Mouse (Mus musculus): ENCODE measurements around the gene Shcbp1l. TPM values are rescaled to one million over a fixed set of nuclear protein-coding genes. Genes with fewer than 3 reads are reported as not detected.

Shcbp1l gene
- polyA plus RNA-seq, 1 experiment from 2014 or later = 0.21 TPM

DNA sequence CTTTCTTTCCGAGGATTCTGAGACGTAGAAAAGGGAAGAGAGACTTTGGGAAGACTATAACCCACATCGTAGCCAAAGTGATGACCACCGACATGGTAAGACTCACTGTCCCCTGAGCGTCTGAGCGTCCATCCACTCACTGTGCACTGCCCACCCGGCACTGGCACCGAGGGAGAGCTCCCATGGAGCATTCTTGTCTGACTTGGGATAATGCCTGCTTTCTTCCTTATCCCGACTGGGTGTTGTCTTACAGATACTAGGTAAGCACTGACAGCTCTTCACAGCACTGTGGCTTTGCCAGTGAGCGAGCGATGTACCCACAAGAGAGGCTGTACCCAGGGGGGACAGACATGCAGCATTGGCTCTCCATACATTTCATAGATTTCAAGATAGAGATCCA, 12.6 kb downstream of the Shcbp1l start:
- no peak overlapping the region for H3K27ac ChIP-seq (ENCODE audit: low read depth, low read length)
- H3K9me3 ChIP-seq (replicated peaks; ENCODE audit: control insufficient read depth, low read length) = no peaks in the 10 kb centered on the region
- no peak overlapping the region for H3K4me2 ChIP-seq
- WGBS (ENCODE audit: insufficient replicate concordance) = 82% methylated on average over 11 of the region's 11 CpGs
- H3K9ac ChIP-seq (ENCODE audit: low read depth, low read length) = no peak overlapping the region
- H3K27me3 ChIP-seq (ENCODE audit: control insufficient read depth, insufficient read depth, low read length) = no peaks in the 10 kb centered on the region
- no peaks in the 10 kb centered on the region for H3K36me3 ChIP-seq (ENCODE audit: control insufficient read depth, insufficient read depth, low read length)
- H3K4me1 ChIP-seq (ENCODE audit: control insufficient read depth, insufficient read depth, low read length) = no peaks in the 10 kb centered on the region
- no peak for ATAC-seq (replicated peaks; ENCODE audit: insufficient number of reproducible peaks, low FRiP score, low TSS enrichment)
- H3K4me3 ChIP-seq (ENCODE audit: low read depth, low read length) = no peak overlapping the region

GRCm38 (mm10) chr1:153440752-153441151, 15.8 kb downstream of the Shcbp1l start:
- Histone ChIP-seq H3K9me3 (replicated peaks; ENCODE audit: control insufficient read depth, low read length) (no peaks in the 10 kb centered on the region), H3K4me1 (ENCODE audit: control insufficient read depth, insufficient read depth, low read length) (no peaks in the 10 kb centered on the region), H3K4me3 (ENCODE audit: low read depth, low read length) (no peak overlapping the region), H3K27me3 (ENCODE audit: control insufficient read depth, insufficient read depth, low read length) (no peaks in the 10 kb centered on the region), H3K36me3 (ENCODE audit: control insufficient read depth, insufficient read depth, low read length) (no peaks in the 10 kb centered on the region), H3K9ac (ENCODE audit: low read depth, low read length) (no peak overlapping the region), H3K4me2 (no peak overlapping the region), H3K27ac (ENCODE audit: low read depth, low read length) (no peak overlapping the region)
- 75% methylated on average over 4 of the region's 4 CpGs for WGBS (ENCODE audit: insufficient replicate concordance)
- ATAC-seq (replicated peaks; ENCODE audit: insufficient number of reproducible peaks, low FRiP score, low TSS enrichment) = no peak

- H3K4me2 ChIP-seq = no peak overlapping the region
- WGBS (ENCODE audit: insufficient replicate concordance) = 75% methylated on average over 3 of the region's 3 CpGs
- ATAC-seq (replicated peaks; ENCODE audit: insufficient number of reproducible peaks, low FRiP score, low TSS enrichment) = no peak
These were observed 16.7 kb downstream of the Shcbp1l start for GRCm38 (mm10) chr1:153441656-153442055.

GRCm38 (mm10) chr1:153443019-153443418, 18.1 kb downstream of the Shcbp1l start:
- H3K4me2 ChIP-seq = no peak overlapping the region
- H3K9ac ChIP-seq (ENCODE audit: low read depth, low read length) = no peak overlapping the region
- H3K4me3 ChIP-seq (ENCODE audit: low read depth, low read length) = no peak overlapping the region
- H3K36me3 ChIP-seq (ENCODE audit: control insufficient read depth, insufficient read depth, low read length) = no peaks in the 10 kb centered on the region
- H3K9me3 ChIP-seq (replicated peaks; ENCODE audit: control insufficient read depth, low read length) = no peaks in the 10 kb centered on the region
- H3K27ac ChIP-seq (ENCODE audit: low read depth, low read length) = no peak overlapping the region
- H3K4me1 ChIP-seq (ENCODE audit: control insufficient read depth, insufficient read depth, low read length) = no peaks in the 10 kb centered on the region
- 83% methylated on average over 1 of the region's 1 CpGs for WGBS (ENCODE audit: insufficient replicate concordance)
- no peak for ATAC-seq (replicated peaks; ENCODE audit: insufficient number of reproducible peaks, low FRiP score, low TSS enrichment)
- H3K27me3 ChIP-seq (ENCODE audit: control insufficient read depth, insufficient read depth, low read length) = no peaks in the 10 kb centered on the region

More at GRCm38 (mm10) chr1:153441656-153442055, 16.7 kb downstream of the Shcbp1l start:
- no peaks in the 10 kb centered on the region for H3K27me3 ChIP-seq (ENCODE audit: control insufficient read depth, insufficient read depth, low read length)
- no peak overlapping the region for H3K9ac ChIP-seq (ENCODE audit: low read depth, low read length)
- H3K9me3 ChIP-seq (replicated peaks; ENCODE audit: control insufficient read depth, low read length) = no peaks in the 10 kb centered on the region
- H3K27ac ChIP-seq (ENCODE audit: low read depth, low read length) = no peak overlapping the region
- no peak overlapping the region for H3K4me3 ChIP-seq (ENCODE audit: low read depth, low read length)
- H3K4me1 ChIP-seq (ENCODE audit: control insufficient read depth, insufficient read depth, low read length) = no peaks in the 10 kb centered on the region
- no peaks in the 10 kb centered on the region for H3K36me3 ChIP-seq (ENCODE audit: control insufficient read depth, insufficient read depth, low read length)

DNA sequence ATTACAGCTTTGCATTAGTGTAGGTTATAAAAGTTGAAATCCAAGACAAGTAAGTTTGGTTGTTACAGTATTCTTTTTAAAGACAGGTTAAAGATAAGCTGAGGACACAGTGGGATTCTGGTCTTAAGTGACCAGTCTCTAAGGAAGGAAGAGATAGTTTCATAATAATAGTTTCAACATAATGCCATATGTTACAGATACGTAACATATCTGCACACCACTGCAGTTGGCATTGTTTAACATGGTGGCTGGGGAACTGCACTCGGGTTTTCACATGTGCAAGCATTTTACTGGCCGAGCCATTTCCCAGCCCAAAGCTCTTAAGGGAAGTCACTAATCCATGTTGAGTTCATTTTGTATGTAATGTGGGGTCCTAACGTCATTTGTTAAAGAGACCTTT, 18.7 kb downstream of the Shcbp1l start:
- no peaks in the 10 kb centered on the region for H3K36me3 ChIP-seq (ENCODE audit: control insufficient read depth, insufficient read depth, low read length)
- H3K4me2 ChIP-seq = no peak overlapping the region
- no peaks in the 10 kb centered on the region for H3K9me3 ChIP-seq (replicated peaks; ENCODE audit: control insufficient read depth, low read length)
- H3K9ac ChIP-seq (ENCODE audit: low read depth, low read length) = no peak overlapping the region
- no peak overlapping the region for H3K4me3 ChIP-seq (ENCODE audit: low read depth, low read length)
- ATAC-seq (replicated peaks; ENCODE audit: insufficient number of reproducible peaks, low FRiP score, low TSS enrichment) = no peak
- WGBS (ENCODE audit: insufficient replicate concordance) = 74% methylated on average over 4 of the region's 4 CpGs
- H3K27ac ChIP-seq (ENCODE audit: low read depth, low read length) = no peak overlapping the region
- no peaks in the 10 kb centered on the region for H3K4me1 ChIP-seq (ENCODE audit: control insufficient read depth, insufficient read depth, low read length)
- H3K27me3 ChIP-seq (ENCODE audit: control insufficient read depth, insufficient read depth, low read length) = no peaks in the 10 kb centered on the region

DNA sequence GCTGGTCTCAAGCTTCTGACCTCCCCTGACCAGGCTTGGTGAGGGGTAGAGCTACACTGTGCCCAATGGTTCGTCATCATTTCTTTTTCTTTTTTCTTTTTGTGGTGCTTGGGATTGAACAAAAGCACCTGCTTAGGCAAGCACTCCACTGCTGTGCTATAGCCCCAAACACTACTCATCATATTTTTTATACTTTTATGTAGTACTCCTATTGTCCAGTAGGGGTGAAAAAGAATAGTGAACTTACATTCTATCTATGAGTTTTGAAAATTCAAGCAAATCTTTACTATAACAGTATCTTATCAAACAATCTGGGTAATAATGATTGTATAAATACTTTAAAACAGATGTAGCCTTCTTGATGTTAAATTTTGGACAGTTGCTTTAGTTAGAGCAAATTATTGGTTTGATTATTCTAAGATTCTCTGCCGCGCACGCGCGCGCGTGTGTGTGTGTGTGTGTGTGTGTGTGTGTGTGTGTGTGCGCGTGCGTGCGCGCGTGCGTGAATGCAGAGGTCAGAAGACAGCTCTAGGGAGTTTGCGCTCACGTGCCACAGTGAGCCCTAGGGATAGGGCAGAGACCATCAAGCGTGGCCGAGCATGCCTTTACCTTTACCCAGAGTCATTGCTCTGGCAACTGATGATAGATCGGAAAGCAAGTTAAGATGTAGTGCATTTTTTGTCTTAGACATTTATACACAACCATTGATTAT, 21.3 kb downstream of the Shcbp1l start:
- Histone ChIP-seq H3K27ac (ENCODE audit: low read depth, low read length) (no peak overlapping the region), H3K4me2 (no peak overlapping the region), H3K4me1 (ENCODE audit: control insufficient read depth, insufficient read depth, low read length) (no peaks in the 10 kb centered on the region), H3K9ac (ENCODE audit: low read depth, low read length) (no peak overlapping the region), H3K36me3 (ENCODE audit: control insufficient read depth, insufficient read depth, low read length) (no peaks in the 10 kb centered on the region; the same call in 1 of the 2 replicates), H3K9me3 (replicated peaks; ENCODE audit: control insufficient read depth, low read length) (no peaks in the 10 kb centered on the region), H3K4me3 (ENCODE audit: low read depth, low read length) (no peak overlapping the region), H3K27me3 (ENCODE audit: control insufficient read depth, insufficient read depth, low read length) (no peaks in the 10 kb centered on the region)
- WGBS (ENCODE audit: insufficient replicate concordance) = 92% methylated on average over 20 of the region's 20 CpGs
- no peak for ATAC-seq (replicated peaks; ENCODE audit: insufficient number of reproducible peaks, low FRiP score, low TSS enrichment)

- no peaks in the 10 kb centered on the region for H3K4me1 ChIP-seq (ENCODE audit: control insufficient read depth, insufficient read depth, low read length)
- H3K9me3 ChIP-seq (replicated peaks; ENCODE audit: control insufficient read depth, low read length) = no peaks in the 10 kb centered on the region
- H3K4me2 ChIP-seq = no peak overlapping the region
- 68% methylated on average over 10 of the region's 10 CpGs for WGBS (ENCODE audit: insufficient replicate concordance)
- no peak for ATAC-seq (replicated peaks; ENCODE audit: insufficient number of reproducible peaks, low FRiP score, low TSS enrichment)
- H3K36me3 ChIP-seq (ENCODE audit: control insufficient read depth, insufficient read depth, low read length) = peaks cover 8% of the 10 kb centered on the region; the same call in 1 of the 2 replicates
- no peak overlapping the region for H3K4me3 ChIP-seq (ENCODE audit: low read depth, low read length)
- no peak overlapping the region for H3K9ac ChIP-seq (ENCODE audit: low read depth, low read length)
- no peaks in the 10 kb centered on the region for H3K27me3 ChIP-seq (ENCODE audit: control insufficient read depth, insufficient read depth, low read length)
- H3K27ac ChIP-seq (ENCODE audit: low read depth, low read length) = no peak overlapping the region
These were observed 26.5 kb downstream of the Shcbp1l start for GRCm38 (mm10) chr1:153451237-153452154.

GRCm38 (mm10) chr1:153453146-153453642, 28.2 kb downstream of the Shcbp1l start:
- Histone ChIP-seq H3K9ac (ENCODE audit: low read depth, low read length) (no peak overlapping the region), H3K4me3 (ENCODE audit: low read depth, low read length) (no peak overlapping the region), H3K4me1 (ENCODE audit: control insufficient read depth, insufficient read depth, low read length) (no peaks in the 10 kb centered on the region), H3K27ac (ENCODE audit: low read depth, low read length) (no peak overlapping the region), H3K4me2 (no peak overlapping the region), H3K27me3 (ENCODE audit: control insufficient read depth, insufficient read depth, low read length) (no peaks in the 10 kb centered on the region), H3K9me3 (replicated peaks; ENCODE audit: control insufficient read depth, low read length) (no peaks in the 10 kb centered on the region), H3K36me3 (ENCODE audit: control insufficient read depth, insufficient read depth, low read length) (peaks cover 13% of the 10 kb centered on the region; the same call in 1 of the 2 replicates)
- WGBS (ENCODE audit: insufficient replicate concordance) = 90% methylated on average over 3 of the region's 3 CpGs
- ATAC-seq (replicated peaks; ENCODE audit: insufficient number of reproducible peaks, low FRiP score, low TSS enrichment) = no peak

All from heart, embryonic 11.5 days (tissue).